In genomic region chr13:30888480-30888879, GRCm38 (mm10) we compare ENCODE assay signal across 8 mouse cellular contexts. TPM values are rescaled to one million over a fixed set of nuclear protein-coding genes. Genes with fewer than 3 reads are reported as not detected.
DNase-seq lines count a peak whose midpoint lies in the region; ATAC-seq and TF ChIP-seq lines count a peak whose summit lies in the region.
"Had no signal": no experiment of that assay in that cellular context is flagged by ENCODE, and none has a peak within 500 bp of the region (broad histone marks: within the 10 kb centered on the region; RNA-seq: fewer than 3 reads in every experiment).

No protein-coding gene starts in this region.

- H3K27me3 ChIP-seq in ES-Bruce4 (ENCODE audit: control insufficient read depth, insufficient read depth, low read length, poor library complexity, severe bottlenecking) = no peaks in the 10 kb centered on the region
- H3K27me3 ChIP-seq: liver, embryonic 15.5 days had no signal

- ATAC-seq in granulocyte monocyte progenitor cell, adult 5-6 weeks (replicated peaks; ENCODE audit: poor library complexity, severe bottlenecking) = peak; percentile 89

- no peak overlapping the region for H3K4me3 ChIP-seq in ES-Bruce4 (ENCODE audit: low read depth, low read length)
- H3K4me3 ChIP-seq: liver, embryonic 15.5 days had no signal

- H3K9me3 ChIP-seq in ES-Bruce4 (replicated peaks; ENCODE audit: control insufficient read depth, insufficient read depth, low read length, poor library complexity, severe bottlenecking) = no peaks in the 10 kb centered on the region
- H3K9me3 ChIP-seq: liver, embryonic 15.5 days had no signal

- H3K27ac ChIP-seq in ES-Bruce4 (ENCODE audit: insufficient read depth, low read length) = no peak overlapping the region
- H3K27ac ChIP-seq: liver, embryonic 15.5 days had no signal

- H3K36me3 ChIP-seq in ES-Bruce4 (ENCODE audit: control insufficient read depth, insufficient read depth, low read length, poor library complexity, severe bottlenecking) = peaks cover 2% of the 10 kb centered on the region; the same call in 1 of the 2 replicates

- peak; percentile 77 for TF ChIP-seq CTCF in ES-Bruce4 (IDR thresholded peaks at IDR 0.05; ENCODE audit: low read depth, low read length)

- no peak for TF ChIP-seq POLR2A in ES-Bruce4 (IDR thresholded peaks at IDR 0.05; ENCODE audit: insufficient read depth, low read length)

- WGBS in large intestine, adult 2 months = 20% methylated on average over 3 of the region's 3 CpGs

- H3K9ac ChIP-seq in ES-Bruce4 (ENCODE audit: low read depth, poor library complexity, severe bottlenecking) = no peak overlapping the region
- H3K9ac ChIP-seq: liver, embryonic 15.5 days had no signal

- no peak for TF ChIP-seq EP300 in ES-Bruce4 (IDR thresholded peaks at IDR 0.05; ENCODE audit: insufficient read depth, low read depth, low read length)

- no peaks in the 10 kb centered on the region for H3K4me1 ChIP-seq in ES-Bruce4 (ENCODE audit: control insufficient read depth, insufficient read depth, low read length)
- H3K4me1 ChIP-seq: liver, embryonic 15.5 days had no signal

- DNase-seq in adrenal gland, adult 18-20 months (ENCODE audit: low spot score in 2 of 2) = peak; percentile 72 to 78
- peak; percentile 95 for DNase-seq in embryo, embryonic 10 days (ENCODE audit: low spot score)
- peak; percentile 18 for DNase-seq in large intestine, adult 2 months (ENCODE audit: low read depth, low spot score)
- peak; percentile 59 for DNase-seq in lung, postnatal 25 days (ENCODE audit: low spot score)
- peak; percentile 36 to 39 for DNase-seq in right cerebral cortex, postnatal 36 days (ENCODE audit: low spot score in 2 of 2)

RNA-seq across cellular contexts. Expression of gene Hus1b, which starts 59.1 kb away (rescaled TPM):
- 0.56 and 0.67 TPM in 2 replicates for polyA plus RNA-seq in ES-Bruce4 (2011; ENCODE audit: insufficient read depth, insufficient read length, low read depth, missing spikeins)
- total RNA-seq in adrenal gland, adult 18-20 months (2021) = under 1 TPM; 0.26 to 0.27 TPM
- total RNA-seq in granulocyte monocyte progenitor cell, adult 5-6 weeks (2014; fragmentation: Nextera tagmentation) = 1.7 TPM in 1 of 2 replicates, not detected in the other
- 1.6 TPM in 1 of 2 replicates, not detected in the other for total RNA-seq in granulocyte monocyte progenitor cell, adult 5-6 weeks (2017)
- 0.09 TPM in 1 of 2 replicates, not detected in the other for polyA plus RNA-seq in large intestine, adult 2 months (2012; rRNA removed)
- polyA plus RNA-seq: liver, embryonic 15.5 days had no signal

Comparison
In these comparisons a context has a peak if more than half of its experiments do, and no peak if none do; other contexts are left out.
1. DNase-seq: peak in every context shown above with its lines; median percentile 95 in embryo, embryonic 10 days; 75 in adrenal gland, adult 18-20 months; 59 in lung, postnatal 25 days; 38 in right cerebral cortex, postnatal 36 days; 18 in large intestine, adult 2 months.